Mouse (Mus musculus): ENCODE measurements around the gene Foxn3. TPM values are rescaled to one million over a fixed set of nuclear protein-coding genes. Genes with fewer than 3 reads are reported as not detected.

The Foxn3 gene
- polyA plus RNA-seq, 1 experiment from 2014 or later: 74.5 TPM

- H3K36me3 ChIP-seq: no peaks in the 10 kb centered on the region
- no peak overlapping the region for H3K9ac ChIP-seq
- WGBS: 57% methylated on average over 4 of the region's 4 CpGs
- H3K9me3 ChIP-seq: no peaks in the 10 kb centered on the region
- H3K27me3 ChIP-seq: no peaks in the 10 kb centered on the region
- H3K4me1 ChIP-seq (replicated peaks): peaks cover 20% of the 10 kb centered on the region
- no peak overlapping the region for H3K4me3 ChIP-seq
- no peak overlapping the region for H3K4me2 ChIP-seq
- H3K27ac ChIP-seq (replicated peaks): no peak overlapping the region
- ATAC-seq (ENCODE audit: low read depth): no peak
Observed at GRCm38 (mm10) chr12:99150126-99150525, 413.3 kb downstream of the Foxn3 start.

GRCm38 (mm10) chr12:99149193-99149592 lies 414.2 kb downstream of the Foxn3 start:
- Histone ChIP-seq H3K36me3 (no peaks in the 10 kb centered on the region), H3K27me3 (no peaks in the 10 kb centered on the region), H3K9ac (no peak overlapping the region), H3K27ac (replicated peaks) (no peak overlapping the region), H3K4me2 (no peak overlapping the region), H3K4me3 (no peak overlapping the region), H3K9me3 (no peaks in the 10 kb centered on the region), H3K4me1 (replicated peaks) (peaks cover 17% of the 10 kb centered on the region)
- ATAC-seq (ENCODE audit: low read depth): no peak
- 97% methylated on average over 6 of the region's 6 CpGs for WGBS

Measured in neural tube, embryonic 13.5 days (tissue).